Mouse (Mus musculus): Measurements from ENCODE around the gene Slc22a18. TPM values are rescaled to one million over a fixed set of nuclear protein-coding genes. Genes with fewer than 3 reads are reported as not detected.

The Slc22a18 gene
- polyA plus RNA-seq, 1 experiment from 2014 or later: 0.78 TPM

Other genes starting within 250 kb of the Slc22a18 start
- gene Cdkn1c, start 12.7 kb upstream of the Slc22a18 start, polyA plus RNA-seq (2014; fragmentation: Nextera tagmentation; extraction: Ambion mirVana): 271 and 417 TPM in 2 replicates
- gene Phlda2, start 29.4 kb downstream of the Slc22a18 start, polyA plus RNA-seq (2014; fragmentation: Nextera tagmentation; extraction: Ambion mirVana): 0.45 TPM in 1 of 2 replicates, not detected in the other
- 174 and 226 TPM in 2 replicates for gene Nap1l4, start 75.4 kb downstream of the Slc22a18 start, polyA plus RNA-seq (2014; fragmentation: Nextera tagmentation; extraction: Ambion mirVana)
- gene Cars, start 126.4 kb downstream of the Slc22a18 start, polyA plus RNA-seq (2014; fragmentation: Nextera tagmentation; extraction: Ambion mirVana): 53.1 and 64.9 TPM in 2 replicates
- gene Tnfrsf26, start 155.0 kb downstream of the Slc22a18 start, polyA plus RNA-seq (2014; fragmentation: Nextera tagmentation; extraction: Ambion mirVana): 0.09 and 0.21 TPM in 2 replicates
- 4.3 and 5.5 TPM in 2 replicates for gene Tnfrsf22, start 175.9 kb downstream of the Slc22a18 start, polyA plus RNA-seq (2014; fragmentation: Nextera tagmentation; extraction: Ambion mirVana)
- gene Tnfrsf23, start 212.1 kb downstream of the Slc22a18 start, polyA plus RNA-seq (2014; fragmentation: Nextera tagmentation; extraction: Ambion mirVana): 0.75 and 1.2 TPM in 2 replicates